39 mouse cellular contexts compared by ENCODE assay signal in genomic region chr16:38326778-38327397, GRCm38 (mm10). TPM values are rescaled to one million over a fixed set of nuclear protein-coding genes. Genes with fewer than 3 reads are reported as not detected.
"Had no signal": no experiment of that assay in that cellular context is flagged by ENCODE, and none has a peak within 500 bp of the region (broad histone marks: within the 10 kb centered on the region; RNA-seq: fewer than 3 reads in every experiment).

No protein-coding gene starts in this region.

- H3K4me3 ChIP-seq: embryonic facial prominence, embryonic 10.5 days; embryonic facial prominence, embryonic 12.5 days; embryonic facial prominence, embryonic 13.5 days; embryonic facial prominence, embryonic 15.5 days; erythroblast, embryonic 14.5 days; forebrain, embryonic 10.5 days; forebrain, embryonic 12.5 days; forebrain, embryonic 13.5 days; forebrain, embryonic 15.5 days; gastrocnemius, adult 2 months; heart, adult 2 months; heart, embryonic 10.5 days had no signal

- H3K4me1 ChIP-seq: embryonic facial prominence, embryonic 10.5 days; embryonic facial prominence, embryonic 12.5 days; embryonic facial prominence, embryonic 13.5 days; embryonic facial prominence, embryonic 15.5 days; forebrain, embryonic 10.5 days; forebrain, embryonic 12.5 days; forebrain, embryonic 13.5 days; forebrain, embryonic 15.5 days; heart, embryonic 10.5 days had no signal

- H3K9ac ChIP-seq: embryonic facial prominence, embryonic 12.5 days; embryonic facial prominence, embryonic 13.5 days; embryonic facial prominence, embryonic 15.5 days; forebrain, embryonic 12.5 days; forebrain, embryonic 13.5 days; forebrain, embryonic 15.5 days; forebrain, postnatal 0 days had no signal

- H3K27me3 ChIP-seq: embryonic facial prominence, embryonic 12.5 days; embryonic facial prominence, embryonic 13.5 days; embryonic facial prominence, embryonic 15.5 days; forebrain, embryonic 12.5 days; forebrain, embryonic 13.5 days; forebrain, embryonic 15.5 days had no signal

- H3K36me3 ChIP-seq: embryonic facial prominence, embryonic 10.5 days; embryonic facial prominence, embryonic 12.5 days; embryonic facial prominence, embryonic 13.5 days; embryonic facial prominence, embryonic 15.5 days; forebrain, embryonic 10.5 days; forebrain, embryonic 12.5 days; forebrain, embryonic 15.5 days; heart, embryonic 10.5 days had no signal

- H3K9me3 ChIP-seq: embryonic facial prominence, embryonic 10.5 days; embryonic facial prominence, embryonic 12.5 days; embryonic facial prominence, embryonic 15.5 days; forebrain, embryonic 10.5 days; forebrain, embryonic 12.5 days; forebrain, embryonic 13.5 days; heart, embryonic 10.5 days had no signal

- DNase-seq: cerebellum, adult 9-11 months; cerebellum, postnatal 10 days; cerebellum, postnatal 14 days; cerebellum, postnatal 25 days; cerebellum, postnatal 36 days; embryo, embryonic 11 days; forebrain, postnatal 0 days; gastrocnemius, adult 2 months; gastrocnemius, postnatal 10 days; gastrocnemius, postnatal 14 days; gastrocnemius, postnatal 25 days; gastrocnemius, postnatal 36 days; heart, adult 11 months; heart, adult 18-20 months; heart, adult 2 months had no signal

- H3K4me2 ChIP-seq: embryonic facial prominence, embryonic 12.5 days; embryonic facial prominence, embryonic 13.5 days; embryonic facial prominence, embryonic 15.5 days; forebrain, embryonic 12.5 days; forebrain, embryonic 13.5 days; forebrain, embryonic 15.5 days had no signal

- H3K27ac ChIP-seq: embryonic facial prominence, embryonic 10.5 days; embryonic facial prominence, embryonic 12.5 days; embryonic facial prominence, embryonic 13.5 days; embryonic facial prominence, embryonic 15.5 days; forebrain, embryonic 10.5 days; forebrain, embryonic 12.5 days; forebrain, embryonic 13.5 days; forebrain, embryonic 15.5 days; gastrocnemius, adult 2 months; heart, adult 2 months; heart, embryonic 10.5 days had no signal

RNA-seq across cellular contexts. Expression of gene Maats1, which starts 15.1 kb away (rescaled TPM):
- total RNA-seq: common myeloid progenitor, adult 5-6 weeks; gastrocnemius, adult 18-20 months; gastrocnemius, adult 2 months; gastrocnemius, adult 8-10 months; gastrocnemius, postnatal 14 days; gastrocnemius, postnatal 25 days; gastrocnemius, postnatal 36 days; granulocyte monocyte progenitor cell, adult 5-6 weeks; heart, adult 2 months; heart, adult 8-10 months had no signal
- polyA plus RNA-seq: erythroblast, embryonic 14.5 days had no signal

RNA-seq across cellular contexts. Expression of gene Gm21987, which starts 20.0 kb away (rescaled TPM):
- total RNA-seq: common myeloid progenitor, adult 5-6 weeks; forebrain, postnatal 0 days; gastrocnemius, adult 18-20 months; gastrocnemius, adult 2 months; gastrocnemius, adult 8-10 months; gastrocnemius, postnatal 10 days; gastrocnemius, postnatal 14 days; gastrocnemius, postnatal 25 days; gastrocnemius, postnatal 36 days; gastrocnemius, postnatal 4 days; granulocyte monocyte progenitor cell, adult 5-6 weeks; heart, adult 2 months; heart, adult 8-10 months had no signal
- polyA plus RNA-seq: cortical plate, adult 2 months; embryonic facial prominence, embryonic 10.5 days; embryonic facial prominence, embryonic 12.5 days; embryonic facial prominence, embryonic 13.5 days; embryonic facial prominence, embryonic 14.5 days; embryonic facial prominence, embryonic 15.5 days; forebrain, embryonic 10.5 days; forebrain, embryonic 11.5 days; forebrain, embryonic 12.5 days; forebrain, embryonic 13.5 days; forebrain, embryonic 14.5 days; forebrain, embryonic 15.5 days; forebrain, embryonic 16.5 days; forebrain, postnatal 0 days; frontal cortex, adult 2 months; gonadal fat pad, adult 2 months; heart, adult 2 months had no signal

RNA-seq across cellular contexts. Expression of gene Nr1i2, which starts 32.3 kb away (rescaled TPM):
- total RNA-seq: common myeloid progenitor, adult 5-6 weeks; forebrain, postnatal 0 days; gastrocnemius, adult 2 months; gastrocnemius, adult 8-10 months; gastrocnemius, postnatal 10 days; gastrocnemius, postnatal 14 days; gastrocnemius, postnatal 25 days; gastrocnemius, postnatal 36 days; granulocyte monocyte progenitor cell, adult 5-6 weeks; heart, adult 18-20 months; heart, adult 2 months; heart, adult 8-10 months had no signal
- polyA plus RNA-seq: cortical plate, adult 2 months; embryonic facial prominence, embryonic 10.5 days; embryonic facial prominence, embryonic 11.5 days; embryonic facial prominence, embryonic 12.5 days; embryonic facial prominence, embryonic 13.5 days; embryonic facial prominence, embryonic 14.5 days; embryonic facial prominence, embryonic 15.5 days; erythroblast, embryonic 14.5 days; forebrain, embryonic 10.5 days; forebrain, embryonic 11.5 days; forebrain, embryonic 12.5 days; forebrain, embryonic 13.5 days; forebrain, embryonic 14.5 days; forebrain, embryonic 15.5 days; forebrain, embryonic 16.5 days; forebrain, postnatal 0 days; frontal cortex, adult 2 months; heart, adult 2 months had no signal

RNA-seq across cellular contexts. Expression of gene Popdc2, which starts 35.1 kb away (rescaled TPM):
- total RNA-seq: granulocyte monocyte progenitor cell, adult 5-6 weeks had no signal
